ENCODE assay signal across 7 mouse cellular contexts in the genomic region with DNA sequence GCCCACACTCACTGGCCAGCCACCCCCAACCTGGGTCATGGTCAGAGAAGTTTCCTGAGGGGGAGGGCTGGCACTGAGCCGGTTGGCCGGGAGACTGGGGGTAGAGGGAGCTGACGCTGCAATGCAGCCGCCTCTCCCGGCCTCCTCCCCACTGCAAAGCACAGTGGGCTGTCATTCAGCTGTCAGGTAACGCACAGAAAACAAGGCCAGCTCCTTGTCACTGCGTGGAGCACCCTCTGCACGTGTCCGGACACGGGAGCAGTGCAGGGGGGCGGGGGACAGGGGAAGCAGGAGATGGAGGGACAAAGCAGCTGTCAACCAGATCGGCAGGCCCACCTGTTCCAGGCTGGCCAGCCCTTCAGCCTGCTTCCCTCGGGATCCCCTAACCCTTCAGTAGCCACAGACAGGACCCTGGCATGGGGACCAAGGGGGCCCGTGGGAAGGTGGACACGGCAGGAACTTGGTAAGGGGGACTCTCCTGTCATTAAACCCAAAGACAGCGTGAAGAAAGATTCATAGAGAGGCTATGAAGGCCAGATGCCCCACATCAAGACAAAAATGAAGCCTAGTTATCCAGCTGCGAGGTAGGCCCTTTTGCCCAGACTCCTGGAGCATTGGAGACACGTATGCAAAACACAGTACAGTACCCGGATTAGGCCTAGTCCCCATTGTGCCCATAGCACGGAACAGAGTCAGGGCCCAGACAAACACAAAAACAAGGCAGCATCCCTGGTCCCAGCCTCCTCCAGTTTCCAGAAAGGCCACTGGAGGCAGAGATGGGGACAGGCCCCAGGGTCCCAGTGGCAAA. TPM values are rescaled to one million over a fixed set of nuclear protein-coding genes. Genes with fewer than 3 reads are reported as not detected.
A peak's percentile ranks its signal among the peaks of the same experiment; 100 is the strongest.
DNase-seq lines count a peak whose midpoint lies in the region; ATAC-seq and TF ChIP-seq lines count a peak whose summit lies in the region.

No protein-coding gene starts in this region.

- 72% methylated on average over 20 of the region's 20 CpGs for WGBS in neural tube, embryonic 11.5 days
- 39% methylated on average over 20 of the region's 20 CpGs for WGBS in heart, postnatal 0 days
- 64% methylated on average over 20 of the region's 20 CpGs for WGBS in limb, embryonic 13.5 days

- H3K9me3 ChIP-seq in neural tube, embryonic 11.5 days (ENCODE audit: control insufficient read depth, low read length), result no peaks in the 10 kb centered on the region
- no peaks in the 10 kb centered on the region for H3K9me3 ChIP-seq in heart, postnatal 0 days (replicated peaks; ENCODE audit: control insufficient read depth, low read length)
- H3K9me3 ChIP-seq in limb, embryonic 13.5 days, result no peaks in the 10 kb centered on the region

- H3K9ac ChIP-seq in neural tube, embryonic 11.5 days (ENCODE audit: low read length), result peak overlapping the region; percentile 8; the same call in 1 of the 2 replicates
- no peak overlapping the region for H3K9ac ChIP-seq in heart, postnatal 0 days (replicated peaks; ENCODE audit: low read depth, low read length)
- H3K9ac ChIP-seq in limb, embryonic 13.5 days, result peak overlapping the region; percentile 81

- DNase-seq in neural tube, embryonic 11.5 days (ENCODE audit: low spot score), result no peak
- DNase-seq in neural tube, embryonic 10.5 days (ENCODE audit: extremely low spot score, low spot score), result no peak
- peak; percentile 81 for DNase-seq in cerebellum, adult 9-11 months
- DNase-seq in heart, postnatal 0 days (ENCODE audit: low spot score), result no peak
- peak; percentile 51 to 62 for DNase-seq in right cerebral cortex, postnatal 36 days (ENCODE audit: low spot score in 2 of 2)
- no peak for DNase-seq in spleen, postnatal 14 days (ENCODE audit: low spot score in 2 of 2)

- peaks cover 7% of the 10 kb centered on the region; the same call in 1 of the 2 replicates for H3K36me3 ChIP-seq in neural tube, embryonic 11.5 days (ENCODE audit: control insufficient read depth, insufficient read depth, low read length)
- H3K36me3 ChIP-seq in heart, postnatal 0 days (replicated peaks; ENCODE audit: control insufficient read depth, insufficient read depth, low read length), result peaks cover 19% of the 10 kb centered on the region
- peaks cover 37% of the 10 kb centered on the region for H3K36me3 ChIP-seq in limb, embryonic 13.5 days

- TF ChIP-seq CTCF in heart, postnatal 0 days (IDR thresholded peaks at IDR 0.05; ENCODE audit: low read depth), result no peak

- ATAC-seq in neural tube, embryonic 11.5 days (ENCODE audit: insufficient read depth, low FRiP score, low TSS enrichment), result 0 out of 2 replicates have a peak, but pooled peaks have one; percentile 13
- ATAC-seq in heart, postnatal 0 days (ENCODE audit: insufficient read depth, low read depth), result peak; percentile 52
- 0 out of 2 replicates have a peak, but pooled peaks have one; percentile 20 for ATAC-seq in limb, embryonic 13.5 days (ENCODE audit: low FRiP score, low read depth)

- no peak overlapping the region for H3K27ac ChIP-seq in neural tube, embryonic 11.5 days (ENCODE audit: low read depth, low read length)
- H3K27ac ChIP-seq in heart, postnatal 0 days (ENCODE audit: low read depth), result no peak overlapping the region
- no peak overlapping the region for H3K27ac ChIP-seq in limb, embryonic 13.5 days

- no peak overlapping the region for H3K4me3 ChIP-seq in neural tube, embryonic 11.5 days (ENCODE audit: low read depth, low read length)
- H3K4me3 ChIP-seq in heart, postnatal 0 days (ENCODE audit: low read depth, low read length), result no peak overlapping the region
- no peak overlapping the region; the same call in 1 of the 2 replicates for H3K4me3 ChIP-seq in limb, embryonic 13.5 days

- no peaks in the 10 kb centered on the region for H3K27me3 ChIP-seq in neural tube, embryonic 11.5 days (ENCODE audit: control insufficient read depth, insufficient read depth, low read length)
- no peaks in the 10 kb centered on the region for H3K27me3 ChIP-seq in heart, postnatal 0 days (ENCODE audit: control insufficient read depth, insufficient read depth, low read length)
- no peaks in the 10 kb centered on the region for H3K27me3 ChIP-seq in limb, embryonic 13.5 days

- no peak overlapping the region for H3K4me2 ChIP-seq in neural tube, embryonic 11.5 days (ENCODE audit: low read depth)
- H3K4me2 ChIP-seq in heart, postnatal 0 days (ENCODE audit: low read depth, low read length), result peak overlapping the region; percentile 2; the same call in 1 of the 2 replicates
- peak overlapping the region; percentile 94; the same call in 1 of the 2 replicates for H3K4me2 ChIP-seq in limb, embryonic 13.5 days (replicated peaks)

- TF ChIP-seq EP300 in heart, postnatal 0 days (IDR thresholded peaks at IDR 0.05; ENCODE audit: low read depth), result no peak

- H3K4me1 ChIP-seq in neural tube, embryonic 11.5 days (ENCODE audit: control insufficient read depth, insufficient read depth, low read length), result peaks cover 20% of the 10 kb centered on the region
- peaks cover 20% of the 10 kb centered on the region for H3K4me1 ChIP-seq in heart, postnatal 0 days (ENCODE audit: control insufficient read depth, insufficient read depth)
- H3K4me1 ChIP-seq in limb, embryonic 13.5 days, result peaks cover 32% of the 10 kb centered on the region

RNA-seq across cellular contexts. Expression of gene Relt, which starts 30.2 kb away (rescaled TPM):
- 2.6 and 3.9 TPM in 2 replicates for polyA plus RNA-seq in neural tube, embryonic 11.5 days (2014; fragmentation: Nextera tagmentation; extraction: Ambion mirVana)
- total RNA-seq in heart, postnatal 0 days (2014; rRNA removed; ENCODE audit: low replicate concordance), result 5.1 and 5.9 TPM in 2 replicates
- polyA plus RNA-seq in heart, postnatal 0 days (2015; fragmentation: Nextera tagmentation; extraction: Ambion mirVana), result 1.8 and 2.3 TPM in 2 replicates
- 3.6 and 4.3 TPM in 2 replicates for polyA plus RNA-seq in limb, embryonic 13.5 days (2015; fragmentation: Nextera tagmentation; extraction: Ambion mirVana)

RNA-seq across cellular contexts. Expression of gene Arhgef17, which starts 38.5 kb away (rescaled TPM):
- 9.7 and 10.7 TPM in 2 replicates for polyA plus RNA-seq in neural tube, embryonic 11.5 days (2014; fragmentation: Nextera tagmentation; extraction: Ambion mirVana)
- 28.4 and 42.3 TPM in 2 replicates for total RNA-seq in heart, postnatal 0 days (2014; rRNA removed; ENCODE audit: low replicate concordance)
- polyA plus RNA-seq in heart, postnatal 0 days (2015; fragmentation: Nextera tagmentation; extraction: Ambion mirVana), result 2.6 and 2.8 TPM in 2 replicates
- 7.9 and 8.0 TPM in 2 replicates for polyA plus RNA-seq in limb, embryonic 13.5 days (2015; fragmentation: Nextera tagmentation; extraction: Ambion mirVana)

Comparison
In these comparisons a context has a peak if more than half of its experiments do, and no peak if none do; other contexts are left out.
1. DNase-seq: peak in cerebellum, adult 9-11 months (single experiment) and right cerebral cortex, postnatal 36 days (2 of 2); none in neural tube, embryonic 11.5 days (single experiment), neural tube, embryonic 10.5 days (single experiment), heart, postnatal 0 days (single experiment) and spleen, postnatal 14 days (0 of 2).
2. Peak in every context shown above with its lines, with median percentiles within 50 percentile points of each other: ATAC-seq.